Mouse (Mus musculus): ENCODE data around the gene Btbd9. TPM values are rescaled to one million over a fixed set of nuclear protein-coding genes. Genes with fewer than 3 reads are reported as not detected.
A peak's percentile ranks its signal among the peaks of the same experiment; 100 is the strongest.

Btbd9 gene
- polyA plus RNA-seq, 1 experiment from 2014 or later: 139 TPM

GRCm38 (mm10) chr17:30610739-30611138 lies 34.5 kb upstream of the Btbd9 start:
- Histone ChIP-seq H3K4me2 (peak overlapping the region; percentile 69; the same call in 1 of the 2 replicates), H3K27me3 (no peaks in the 10 kb centered on the region)
- 76% methylated on average over 1 of the region's 1 CpGs for WGBS

GRCm38 (mm10) chr17:30609980-30610307 lies 33.7 kb upstream of the Btbd9 start:
- ATAC-seq (ENCODE audit: low FRiP score, low read depth): no peak
- Histone ChIP-seq H3K27me3 (no peaks in the 10 kb centered on the region), H3K4me2 (no peak overlapping the region), H3K9ac (no peak overlapping the region), H3K9me3 (no peaks in the 10 kb centered on the region), H3K4me3 (no peak overlapping the region), H3K27ac (replicated peaks) (no peak overlapping the region), H3K36me3 (no peaks in the 10 kb centered on the region), H3K4me1 (replicated peaks) (peaks cover 21% of the 10 kb centered on the region)
- WGBS: 95% methylated on average over 5 of the region's 5 CpGs

More at GRCm38 (mm10) chr17:30610739-30611138, 34.5 kb upstream of the Btbd9 start:
- H3K4me1 ChIP-seq (replicated peaks): peaks cover 21% of the 10 kb centered on the region
- H3K9ac ChIP-seq: no peak overlapping the region
- no peak overlapping the region for H3K4me3 ChIP-seq
- H3K9me3 ChIP-seq: no peaks in the 10 kb centered on the region
- no peaks in the 10 kb centered on the region for H3K36me3 ChIP-seq
- no peak overlapping the region for H3K27ac ChIP-seq (replicated peaks)
- ATAC-seq (ENCODE audit: low FRiP score, low read depth): no peak

DNA sequence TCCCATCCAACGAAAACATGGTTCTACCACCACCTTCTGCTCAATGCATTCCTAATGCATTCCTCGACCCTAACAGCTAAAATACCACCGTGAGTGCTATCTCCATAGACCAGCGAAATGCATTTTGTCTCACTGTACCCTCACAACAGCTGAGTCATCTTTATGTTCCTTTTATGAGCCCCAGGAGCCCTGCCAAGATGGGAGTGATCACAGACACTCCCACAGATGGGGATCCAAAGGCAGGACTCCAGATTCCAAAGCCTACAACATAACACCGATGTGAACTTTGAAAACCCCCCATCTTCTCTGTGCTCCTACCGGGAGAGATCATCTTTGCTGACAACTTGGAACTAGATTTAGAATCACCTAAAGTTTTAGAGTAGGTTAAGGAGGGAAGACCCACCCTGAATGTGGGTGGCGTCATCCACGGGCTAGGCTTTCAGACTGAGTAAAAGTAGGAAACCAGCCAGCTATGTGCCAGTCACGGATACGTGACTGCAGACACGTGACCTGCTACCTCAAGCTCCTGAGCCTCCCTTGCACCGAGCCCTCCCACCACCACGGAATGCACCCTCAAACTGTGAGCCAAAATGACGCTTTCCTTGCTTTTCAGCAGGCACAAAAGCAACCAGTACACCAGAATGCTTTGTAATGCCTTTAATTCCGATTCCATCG lies 33.2 kb upstream of the Btbd9 start:
- 87% methylated on average over 16 of the region's 16 CpGs for WGBS
- H3K36me3 ChIP-seq: no peaks in the 10 kb centered on the region
- no peak for ATAC-seq (ENCODE audit: low FRiP score, low read depth)
- H3K9me3 ChIP-seq: no peaks in the 10 kb centered on the region
- no peak overlapping the region for H3K27ac ChIP-seq (replicated peaks)
- H3K4me3 ChIP-seq: no peak overlapping the region
- H3K4me2 ChIP-seq: no peak overlapping the region
- no peak overlapping the region for H3K9ac ChIP-seq
- H3K4me1 ChIP-seq (replicated peaks): peaks cover 21% of the 10 kb centered on the region
- H3K27me3 ChIP-seq: no peaks in the 10 kb centered on the region

GRCm38 (mm10) chr17:30607909-30608495 lies 31.7 kb upstream of the Btbd9 start:
- Histone ChIP-seq H3K4me3 (no peak overlapping the region), H3K4me1 (replicated peaks) (peaks cover 21% of the 10 kb centered on the region), H3K27me3 (no peaks in the 10 kb centered on the region), H3K9ac (no peak overlapping the region), H3K27ac (replicated peaks) (no peak overlapping the region), H3K9me3 (no peaks in the 10 kb centered on the region), H3K36me3 (no peaks in the 10 kb centered on the region), H3K4me2 (no peak overlapping the region)
- no peak for ATAC-seq (ENCODE audit: low FRiP score, low read depth)
- WGBS: 50% methylated on average over 8 of the region's 8 CpGs

DNA sequence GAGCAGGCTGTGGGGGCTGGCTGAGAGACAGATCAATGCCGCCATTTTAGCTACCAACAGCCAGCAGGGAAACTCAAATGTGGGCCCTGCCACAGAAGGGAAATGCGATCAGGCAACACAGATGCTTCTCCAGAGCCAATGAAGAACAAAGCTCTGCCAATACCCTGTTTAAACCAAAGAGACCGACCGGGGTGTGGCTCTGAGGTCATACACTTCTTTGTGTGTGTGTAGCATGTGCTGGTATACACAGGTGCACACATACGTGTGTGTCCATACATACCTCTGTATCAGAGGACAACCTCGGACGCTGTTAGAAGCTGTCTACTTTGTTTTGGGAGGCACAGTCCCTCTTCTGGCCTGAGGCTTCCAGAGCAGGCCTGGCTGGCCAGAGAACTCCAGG lies 31.0 kb upstream of the Btbd9 start:
- Histone ChIP-seq H3K9ac (no peak overlapping the region), H3K36me3 (peaks cover 6% of the 10 kb centered on the region; the same call in 1 of the 2 replicates), H3K4me3 (no peak overlapping the region), H3K27me3 (no peaks in the 10 kb centered on the region), H3K27ac (replicated peaks) (no peak overlapping the region), H3K9me3 (no peaks in the 10 kb centered on the region), H3K4me1 (replicated peaks) (peaks cover 21% of the 10 kb centered on the region), H3K4me2 (no peak overlapping the region)
- ATAC-seq (ENCODE audit: low FRiP score, low read depth): no peak
- 91% methylated on average over 7 of the region's 7 CpGs for WGBS

GRCm38 (mm10) chr17:30606634-30607081 lies 30.4 kb upstream of the Btbd9 start:
- H3K27ac ChIP-seq (replicated peaks): no peak overlapping the region
- H3K36me3 ChIP-seq: peaks cover 9% of the 10 kb centered on the region
- WGBS: 88% methylated on average over 8 of the region's 8 CpGs
- no peaks in the 10 kb centered on the region for H3K27me3 ChIP-seq
- no peaks in the 10 kb centered on the region for H3K9me3 ChIP-seq
- peaks cover 16% of the 10 kb centered on the region for H3K4me1 ChIP-seq (replicated peaks)
- no peak for ATAC-seq (ENCODE audit: low FRiP score, low read depth)
- no peak overlapping the region for H3K4me2 ChIP-seq
- H3K4me3 ChIP-seq: no peak overlapping the region
- no peak overlapping the region for H3K9ac ChIP-seq

DNA sequence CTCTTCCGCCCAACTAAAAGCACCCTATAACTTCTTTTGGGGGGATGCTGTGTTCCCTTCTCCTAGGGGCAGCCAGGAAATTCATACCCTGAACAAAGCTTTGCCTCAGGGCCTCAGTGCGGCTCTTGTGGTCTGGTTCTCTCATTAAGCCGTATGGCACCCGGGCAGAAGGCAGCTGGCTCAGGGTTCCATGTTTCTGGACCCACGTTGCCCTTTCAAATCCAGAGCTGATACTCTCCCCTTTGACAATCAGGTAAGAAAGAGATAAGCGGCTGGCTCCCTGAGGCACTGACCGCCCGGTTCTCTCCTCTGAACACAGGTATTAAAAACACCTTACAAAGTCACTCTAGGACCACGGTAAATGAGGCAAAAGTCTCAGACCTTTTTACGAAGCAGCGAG lies 29.9 kb upstream of the Btbd9 start:
- no peaks in the 10 kb centered on the region for H3K9me3 ChIP-seq
- H3K9ac ChIP-seq: no peak overlapping the region
- 88% methylated on average over 11 of the region's 11 CpGs for WGBS
- H3K4me1 ChIP-seq (replicated peaks): peaks cover 12% of the 10 kb centered on the region
- no peak overlapping the region for H3K4me3 ChIP-seq
- no peak overlapping the region for H3K27ac ChIP-seq (replicated peaks)
- no peak for ATAC-seq (ENCODE audit: low FRiP score, low read depth)
- H3K4me2 ChIP-seq: no peak overlapping the region
- H3K36me3 ChIP-seq: peaks cover 9% of the 10 kb centered on the region
- H3K27me3 ChIP-seq: no peaks in the 10 kb centered on the region

- Histone ChIP-seq H3K27ac (replicated peaks) (no peak overlapping the region), H3K4me2 (no peak overlapping the region), H3K27me3 (no peaks in the 10 kb centered on the region), H3K36me3 (peaks cover 9% of the 10 kb centered on the region), H3K4me1 (replicated peaks) (peaks cover 10% of the 10 kb centered on the region), H3K9me3 (no peaks in the 10 kb centered on the region), H3K9ac (no peak overlapping the region), H3K4me3 (no peak overlapping the region)
- 92% methylated on average over 5 of the region's 5 CpGs for WGBS
- ATAC-seq (ENCODE audit: low FRiP score, low read depth): no peak
Observed at GRCm38 (mm10) chr17:30605001-30605400, 28.7 kb upstream of the Btbd9 start.

- Histone ChIP-seq H3K4me1 (replicated peaks) (peaks cover 10% of the 10 kb centered on the region), H3K4me3 (no peak overlapping the region), H3K27me3 (no peaks in the 10 kb centered on the region), H3K9ac (no peak overlapping the region), H3K9me3 (no peaks in the 10 kb centered on the region), H3K4me2 (no peak overlapping the region), H3K36me3 (peaks cover 9% of the 10 kb centered on the region), H3K27ac (replicated peaks) (no peak overlapping the region)
- ATAC-seq (ENCODE audit: low FRiP score, low read depth): no peak
- 90% methylated on average over 6 of the region's 6 CpGs for WGBS
Observed at GRCm38 (mm10) chr17:30604296-30604695, 28.0 kb upstream of the Btbd9 start.

GRCm38 (mm10) chr17:30602175-30602574 lies 25.9 kb upstream of the Btbd9 start:
- Histone ChIP-seq H3K27ac (replicated peaks) (no peak overlapping the region), H3K4me2 (no peak overlapping the region), H3K4me3 (no peak overlapping the region), H3K27me3 (no peaks in the 10 kb centered on the region), H3K4me1 (replicated peaks) (no peaks in the 10 kb centered on the region; the same call in 1 of the 2 replicates), H3K9me3 (no peaks in the 10 kb centered on the region), H3K9ac (no peak overlapping the region), H3K36me3 (peaks cover 22% of the 10 kb centered on the region)
- 97% methylated on average over 14 of the region's 14 CpGs for WGBS
- no peak for ATAC-seq (ENCODE audit: low FRiP score, low read depth)

DNA sequence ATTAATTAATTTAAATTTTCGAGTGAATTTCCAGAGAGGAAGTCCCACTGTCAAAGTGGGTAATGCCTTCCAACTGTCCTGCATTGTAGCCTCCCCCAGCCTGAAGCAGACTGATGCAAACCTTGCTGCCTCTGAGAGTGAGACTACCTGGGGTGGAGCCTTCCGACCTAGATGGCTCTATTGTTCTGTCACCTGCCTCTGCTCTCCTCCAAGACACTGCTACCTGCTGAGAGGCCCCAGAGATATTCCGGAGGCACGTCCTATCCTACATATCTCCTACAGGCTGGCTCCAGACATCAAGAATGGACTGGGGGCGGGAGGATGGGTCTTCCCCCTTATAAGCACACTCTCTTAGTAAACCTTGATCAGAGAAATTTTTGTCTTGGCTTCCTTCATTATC lies 22.0 kb upstream of the Btbd9 start:
- ATAC-seq (ENCODE audit: low FRiP score, low read depth): no peak
- Histone ChIP-seq H3K9me3 (no peaks in the 10 kb centered on the region), H3K4me2 (no peak overlapping the region), H3K4me1 (replicated peaks) (no peaks in the 10 kb centered on the region), H3K9ac (no peak overlapping the region), H3K27ac (replicated peaks) (no peak overlapping the region), H3K27me3 (no peaks in the 10 kb centered on the region), H3K4me3 (no peak overlapping the region), H3K36me3 (peaks cover 38% of the 10 kb centered on the region)
- 75% methylated on average over 5 of the region's 5 CpGs for WGBS

DNA sequence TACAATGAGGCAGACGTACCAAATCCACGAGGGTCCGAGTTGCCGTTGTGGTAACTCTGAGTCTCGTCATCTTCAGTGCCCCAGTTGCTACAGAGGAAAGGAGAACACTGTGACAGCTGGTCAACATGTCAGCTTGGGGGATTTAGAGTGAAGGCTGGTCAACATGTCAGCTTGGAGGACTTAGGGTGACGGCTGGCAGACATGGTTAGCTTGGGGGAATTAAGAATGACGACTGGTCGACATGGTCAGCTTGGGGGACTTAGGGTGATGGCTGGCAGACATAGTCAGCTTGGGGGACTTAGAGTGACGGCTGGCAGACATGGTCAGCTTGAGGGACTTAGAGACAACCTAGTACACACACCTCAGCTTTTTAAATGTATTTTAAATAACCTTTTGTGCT lies 21.5 kb upstream of the Btbd9 start:
- Histone ChIP-seq H3K4me3 (no peak overlapping the region), H3K36me3 (peaks cover 37% of the 10 kb centered on the region), H3K27me3 (no peaks in the 10 kb centered on the region), H3K4me1 (replicated peaks) (no peaks in the 10 kb centered on the region), H3K27ac (replicated peaks) (no peak overlapping the region), H3K4me2 (no peak overlapping the region), H3K9me3 (no peaks in the 10 kb centered on the region), H3K9ac (no peak overlapping the region)
- WGBS: 94% methylated on average over 9 of the region's 9 CpGs
- no peak for ATAC-seq (ENCODE audit: low FRiP score, low read depth)

DNA sequence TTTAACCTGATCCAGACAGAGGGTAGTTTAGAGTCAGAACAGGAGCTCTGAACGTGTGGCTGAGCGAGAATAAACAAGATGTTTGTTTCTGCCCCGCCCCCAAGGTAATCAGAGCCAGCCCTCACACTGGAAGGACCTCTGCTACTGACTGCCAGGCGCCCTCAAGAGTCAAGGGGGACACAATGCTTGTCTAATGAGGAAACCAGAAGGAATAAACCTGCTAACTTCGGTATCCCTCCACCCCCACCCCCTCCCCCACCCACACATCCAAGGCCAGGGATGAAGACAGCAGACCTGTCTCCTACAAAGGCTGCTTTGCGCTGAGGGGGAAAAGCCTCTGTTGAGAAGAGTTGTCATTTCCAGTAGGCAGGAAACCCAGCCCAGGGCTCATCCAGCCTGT lies 18.6 kb upstream of the Btbd9 start:
- Histone ChIP-seq H3K4me3 (no peak overlapping the region), H3K4me1 (replicated peaks) (peaks cover 9% of the 10 kb centered on the region), H3K27ac (replicated peaks) (no peak overlapping the region), H3K9me3 (no peaks in the 10 kb centered on the region), H3K4me2 (no peak overlapping the region), H3K36me3 (peaks cover 32% of the 10 kb centered on the region), H3K9ac (no peak overlapping the region), H3K27me3 (no peaks in the 10 kb centered on the region)
- WGBS: 55% methylated on average over 6 of the region's 6 CpGs
- ATAC-seq (ENCODE audit: low FRiP score, low read depth): no peak

Data from hindbrain, embryonic 15.5 days (tissue).